Mouse (Mus musculus): ENCODE results near the gene Faf2. TPM values are rescaled to one million over a fixed set of nuclear protein-coding genes. Genes with fewer than 3 reads are reported as not detected.
A peak's percentile ranks its signal among the peaks of the same experiment; 100 is the strongest.

The Faf2 gene
- total and polyA plus RNA-seq, 3 experiments = 9.2 to 21.4 (median 20.4) TPM

DNA sequence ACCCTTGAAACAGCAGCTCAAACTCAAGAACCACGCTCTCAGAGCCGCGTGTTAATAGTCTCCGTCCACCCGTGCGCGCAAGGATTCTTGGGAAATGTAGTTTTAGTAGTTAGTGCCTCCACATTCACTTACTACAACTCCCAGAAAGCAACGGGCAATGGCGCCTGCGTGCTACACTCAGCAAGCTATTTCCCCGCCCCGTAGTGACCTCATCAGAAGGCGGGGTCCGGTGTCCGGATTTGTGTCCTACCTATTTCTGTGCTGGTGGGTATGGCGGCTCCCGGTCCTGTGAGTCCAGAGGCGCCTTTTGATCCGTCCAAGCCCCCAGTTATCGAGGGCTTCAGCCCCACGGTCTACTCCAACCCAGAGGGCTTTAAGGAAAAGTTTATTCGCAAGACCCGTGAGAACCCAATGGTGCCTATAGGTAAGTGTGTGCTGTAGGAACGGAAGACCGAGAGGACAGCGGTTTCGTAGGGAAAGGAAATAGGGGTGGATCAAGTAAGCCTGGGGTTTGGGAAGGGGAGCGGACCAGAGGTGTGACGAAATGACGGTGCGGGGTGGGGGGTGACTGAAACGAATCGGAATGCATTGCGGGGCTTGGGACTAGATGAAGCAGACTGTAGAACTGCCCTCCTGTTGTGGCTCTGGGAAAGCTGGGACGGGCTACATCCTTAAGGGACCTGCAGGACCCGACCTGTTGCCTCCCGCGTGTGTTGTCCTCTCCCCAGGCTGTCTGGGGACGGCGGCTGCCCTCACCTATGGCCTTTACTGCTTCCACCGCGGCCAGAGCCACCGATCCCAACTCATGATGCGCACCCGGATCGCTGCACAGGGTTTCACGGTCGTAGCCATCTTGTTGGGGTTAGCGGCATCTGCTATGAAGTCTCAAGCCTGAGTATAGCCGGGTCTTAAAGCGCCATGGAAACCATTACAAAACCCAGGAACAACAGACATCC is 31.3 kb upstream of the Faf2 start, which contains the start of the genes Nop16 and Higd2a:
Gene Nop16, minus strand, starts transcription at position 95 of the 956 bp plus-strand sequence.
Gene Higd2a, plus strand, starts transcription at position 212 of the 956 bp plus-strand sequence.
- WGBS = under 1% methylated on average over 51 of the region's 51 CpGs
- Histone ChIP-seq H3K79me2 (replicated peaks; ENCODE audit: control insufficient read depth, insufficient read depth, low read length) (peaks cover 1% of the 10 kb centered on the region; the same call in 1 of the 2 replicates), H3K9ac (ENCODE audit: low read depth, low read length) (peak within 1 kb of the TSS; percentile 94), H3K4me3 (peak within 1 kb of the TSS; percentile 65), H3K27me3 (ENCODE audit: control insufficient read depth, insufficient read depth, low read length) (no peaks in the 10 kb centered on the region), H3K36me3 (ENCODE audit: control insufficient read depth, insufficient read depth, low read length) (no peaks in the 10 kb centered on the region), H3K4me1 (ENCODE audit: control insufficient read depth, insufficient read depth, low read length) (peaks cover 4% of the 10 kb centered on the region), H3K27ac (peak within 1 kb of the TSS; percentile 94)
- intact Hi-C loops (cut with DNase I) = loop anchor here (1.0 to 2.0 kb wide), 4 partner anchors 15 to 31 kb away; partner anchors contain the start of genes 4833439L19Rik, Arl10, Cltb and Faf2
- peak; percentile 95 to 97 for DNase-seq
- TF ChIP-seq EP300 (IDR thresholded peaks at IDR 0.05; ENCODE audit: insufficient read depth, low read depth, low read length) = no peak
- peak; percentile 93 for TF ChIP-seq POLR2A (IDR thresholded peaks at IDR 0.05; ENCODE audit: insufficient read depth, low read depth, low read length)

- peaks cover 4% of the 10 kb centered on the region for H3K4me1 ChIP-seq (ENCODE audit: control insufficient read depth, insufficient read depth, low read length)
- H3K4me3 ChIP-seq = no peak overlapping the region
- intact Hi-C loops (cut with DNase I) = loop anchor here (2.0 kb wide), 2 partner anchors 19 to 27 kb away; partner anchors contain the start of genes 4833439L19Rik and Cltb
- H3K36me3 ChIP-seq (ENCODE audit: control insufficient read depth, insufficient read depth, low read length) = no peaks in the 10 kb centered on the region
- no peak overlapping the region for H3K9ac ChIP-seq (ENCODE audit: low read depth, low read length)
- H3K79me2 ChIP-seq (replicated peaks; ENCODE audit: control insufficient read depth, insufficient read depth, low read length) = peaks cover 1% of the 10 kb centered on the region; the same call in 1 of the 2 replicates
- H3K27ac ChIP-seq = no peak overlapping the region
- WGBS = 71% methylated on average over 8 of the region's 8 CpGs
- no peak for DNase-seq
- no peaks in the 10 kb centered on the region for H3K27me3 ChIP-seq (ENCODE audit: control insufficient read depth, insufficient read depth, low read length)
- TF ChIP-seq CTCF (IDR thresholded peaks at IDR 0.05) (no peak), EP300 (IDR thresholded peaks at IDR 0.05; ENCODE audit: insufficient read depth, low read depth, low read length) (no peak), POLR2A (IDR thresholded peaks at IDR 0.05; ENCODE audit: insufficient read depth, low read depth, low read length) (no peak)
These were observed 29.7 kb upstream of the Faf2 start for GRCm38 (mm10) chr13:54591776-54592356.

GRCm38 (mm10) chr13:54593617-54594016 is 28.0 kb upstream of the Faf2 start:
- Histone ChIP-seq H3K9ac (ENCODE audit: low read depth, low read length) (no peak overlapping the region), H3K79me2 (replicated peaks; ENCODE audit: control insufficient read depth, insufficient read depth, low read length) (peaks cover 1% of the 10 kb centered on the region; the same call in 1 of the 2 replicates), H3K4me1 (ENCODE audit: control insufficient read depth, insufficient read depth, low read length) (peaks cover 8% of the 10 kb centered on the region), H3K36me3 (ENCODE audit: control insufficient read depth, insufficient read depth, low read length) (no peaks in the 10 kb centered on the region), H3K4me3 (no peak overlapping the region), H3K27ac (no peak overlapping the region), H3K27me3 (ENCODE audit: control insufficient read depth, insufficient read depth, low read length) (no peaks in the 10 kb centered on the region)
- WGBS = 83% methylated on average over 11 of the region's 11 CpGs
- peak in 1 of 2 experiments; percentile 26 for DNase-seq
- TF ChIP-seq CTCF (IDR thresholded peaks at IDR 0.05) = no peak
- TF ChIP-seq EP300 (IDR thresholded peaks at IDR 0.05; ENCODE audit: insufficient read depth, low read depth, low read length) = no peak
- TF ChIP-seq POLR2A (IDR thresholded peaks at IDR 0.05; ENCODE audit: insufficient read depth, low read depth, low read length) = no peak
- intact Hi-C loops (cut with DNase I) = no loop called here

DNA sequence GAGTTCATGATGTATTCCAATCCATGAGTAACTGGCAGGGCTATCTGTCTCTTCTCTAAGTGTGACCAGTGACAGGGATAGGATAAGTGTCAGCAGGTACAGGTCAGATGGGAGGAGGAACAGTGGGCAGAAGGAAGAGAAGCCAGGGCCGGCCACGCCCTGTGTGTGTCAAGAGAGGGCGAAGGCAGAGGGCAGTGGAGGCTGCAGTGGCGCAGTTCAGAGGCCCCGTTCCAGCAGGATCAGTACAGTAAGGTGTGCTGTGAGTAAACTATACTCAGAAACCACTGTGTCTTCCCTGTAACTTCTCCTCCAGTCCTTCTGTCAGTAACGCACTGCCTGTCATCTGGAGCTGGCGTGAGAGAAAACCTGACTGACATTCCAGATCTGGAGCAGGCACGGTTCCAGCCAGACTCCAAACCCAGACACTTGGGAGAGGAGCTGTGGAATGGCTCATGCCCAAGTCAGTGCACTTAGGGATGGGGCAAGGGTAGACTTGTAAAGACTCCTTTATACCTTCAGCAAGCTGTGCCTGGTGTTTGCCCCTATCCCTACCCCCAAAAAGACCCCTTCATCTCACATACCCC is 25.4 kb upstream of the Faf2 start:
- Histone ChIP-seq H3K9ac (ENCODE audit: low read depth, low read length) (no peak overlapping the region), H3K36me3 (ENCODE audit: control insufficient read depth, insufficient read depth, low read length) (no peaks in the 10 kb centered on the region)

GRCm38 (mm10) chr13:54596870-54597269 is 24.7 kb upstream of the Faf2 start:
- WGBS = 53% methylated on average over 5 of the region's 5 CpGs
- Histone ChIP-seq H3K27ac (no peak overlapping the region), H3K36me3 (ENCODE audit: control insufficient read depth, insufficient read depth, low read length) (no peaks in the 10 kb centered on the region), H3K27me3 (ENCODE audit: control insufficient read depth, insufficient read depth, low read length) (no peaks in the 10 kb centered on the region), H3K79me2 (replicated peaks; ENCODE audit: control insufficient read depth, insufficient read depth, low read length) (no peaks in the 10 kb centered on the region; the same call in 1 of the 2 replicates), H3K4me1 (ENCODE audit: control insufficient read depth, insufficient read depth, low read length) (peaks cover 6% of the 10 kb centered on the region), H3K9ac (ENCODE audit: low read depth, low read length) (no peak overlapping the region), H3K4me3 (no peak overlapping the region)
- no peak for TF ChIP-seq CTCF (IDR thresholded peaks at IDR 0.05)
- TF ChIP-seq POLR2A (IDR thresholded peaks at IDR 0.05; ENCODE audit: insufficient read depth, low read depth, low read length) = no peak
- TF ChIP-seq EP300 (IDR thresholded peaks at IDR 0.05; ENCODE audit: insufficient read depth, low read depth, low read length) = no peak
- DNase-seq = no peak
- intact Hi-C loops (cut with DNase I) = no loop called here

More for the DNA sequence above, 25.4 kb upstream of the Faf2 start:
- H3K4me3 ChIP-seq = no peak overlapping the region
- no peaks in the 10 kb centered on the region; the same call in 1 of the 2 replicates for H3K79me2 ChIP-seq (replicated peaks; ENCODE audit: control insufficient read depth, insufficient read depth, low read length)
- peaks cover 7% of the 10 kb centered on the region for H3K4me1 ChIP-seq (ENCODE audit: control insufficient read depth, insufficient read depth, low read length)
- intact Hi-C loops (cut with DNase I) = no loop called here
- TF ChIP-seq POLR2A (IDR thresholded peaks at IDR 0.05; ENCODE audit: insufficient read depth, low read depth, low read length) = no peak
- TF ChIP-seq EP300 (IDR thresholded peaks at IDR 0.05; ENCODE audit: insufficient read depth, low read depth, low read length) = no peak
- TF ChIP-seq CTCF (IDR thresholded peaks at IDR 0.05) = no peak
- WGBS = 48% methylated on average over 8 of the region's 8 CpGs
- peak in 1 of 2 experiments; percentile 52 for DNase-seq
- no peak overlapping the region for H3K27ac ChIP-seq
- no peaks in the 10 kb centered on the region for H3K27me3 ChIP-seq (ENCODE audit: control insufficient read depth, insufficient read depth, low read length)
